Mouse (Mus musculus): Measurements from ENCODE around the gene Nim1k. TPM values are rescaled to one million over a fixed set of nuclear protein-coding genes. Genes with fewer than 3 reads are reported as not detected.

Nim1k gene
- polyA plus RNA-seq, 1 experiment from 2014 or later = 0.91 TPM

DNA sequence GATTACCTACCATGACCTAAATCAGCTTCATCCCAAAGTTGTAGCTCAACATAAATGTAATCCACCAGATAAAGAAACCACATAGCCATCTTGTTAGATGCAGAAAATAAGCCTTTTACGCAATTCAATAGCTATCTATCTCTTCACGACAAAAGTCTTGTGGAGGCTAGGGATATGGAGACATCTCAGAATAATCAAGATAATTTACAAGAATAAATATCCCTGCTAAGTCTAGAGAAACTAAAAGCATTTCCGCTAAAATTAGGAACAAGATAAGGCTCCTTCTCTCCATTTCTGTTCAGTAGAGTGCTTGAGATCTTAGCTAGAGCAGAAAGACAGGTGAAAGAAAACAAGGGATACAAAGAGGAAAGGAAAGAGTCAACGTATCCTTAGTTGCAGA, 8.8 kb downstream of the Nim1k start:
- no peak overlapping the region for H3K4me3 ChIP-seq (ENCODE audit: low read depth, low read length)
- H3K36me3 ChIP-seq (ENCODE audit: insufficient read depth) = no peaks in the 10 kb centered on the region
- TF ChIP-seq CTCF (IDR thresholded peaks at IDR 0.05; ENCODE audit: low read depth) = no peak
- ATAC-seq (ENCODE audit: insufficient read depth) (no peak), DNase-seq (no peak)
- no peak overlapping the region for H3K4me2 ChIP-seq
- no peaks in the 10 kb centered on the region for H3K27me3 ChIP-seq (ENCODE audit: insufficient read depth, low read length)
- H3K27ac ChIP-seq (ENCODE audit: low read depth) = no peak overlapping the region
- H3K4me1 ChIP-seq (ENCODE audit: insufficient read depth) = no peaks in the 10 kb centered on the region
- 77% methylated on average over 4 of the region's 4 CpGs for WGBS
- H3K9me3 ChIP-seq (ENCODE audit: low read depth, low read length) = no peaks in the 10 kb centered on the region
- no peak overlapping the region for H3K9ac ChIP-seq

DNA sequence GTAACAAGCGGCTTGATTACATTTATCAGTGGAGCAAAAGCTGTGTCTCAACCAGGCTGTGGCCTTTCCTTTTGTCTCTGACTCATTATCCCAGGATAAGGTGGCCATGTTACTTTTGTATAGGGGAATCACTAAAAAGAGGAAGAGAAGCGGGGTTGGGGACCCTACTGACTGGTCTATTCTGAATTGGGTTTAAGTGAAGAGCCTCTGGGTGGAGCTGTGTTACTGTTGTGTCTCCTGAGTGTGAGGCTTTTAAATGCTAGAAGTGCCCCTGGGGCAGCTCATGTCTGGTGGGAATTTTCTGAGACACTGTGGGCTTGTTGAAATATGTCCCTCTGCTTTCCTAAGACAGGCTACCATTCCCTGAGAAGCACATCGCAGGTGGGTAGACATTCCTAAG, 12.2 kb downstream of the Nim1k start:
- no peak for TF ChIP-seq CTCF (IDR thresholded peaks at IDR 0.05; ENCODE audit: low read depth)
- Histone ChIP-seq H3K27me3 (ENCODE audit: insufficient read depth, low read length) (no peaks in the 10 kb centered on the region), H3K36me3 (ENCODE audit: insufficient read depth) (no peaks in the 10 kb centered on the region), H3K9ac (no peak overlapping the region), H3K4me3 (ENCODE audit: low read depth, low read length) (no peak overlapping the region), H3K4me2 (no peak overlapping the region), H3K4me1 (ENCODE audit: insufficient read depth) (no peaks in the 10 kb centered on the region), H3K27ac (ENCODE audit: low read depth) (no peak overlapping the region), H3K9me3 (ENCODE audit: low read depth, low read length) (no peaks in the 10 kb centered on the region)
- ATAC-seq (ENCODE audit: insufficient read depth) (no peak), DNase-seq (no peak)
- 70% methylated on average over 3 of the region's 3 CpGs for WGBS

DNA sequence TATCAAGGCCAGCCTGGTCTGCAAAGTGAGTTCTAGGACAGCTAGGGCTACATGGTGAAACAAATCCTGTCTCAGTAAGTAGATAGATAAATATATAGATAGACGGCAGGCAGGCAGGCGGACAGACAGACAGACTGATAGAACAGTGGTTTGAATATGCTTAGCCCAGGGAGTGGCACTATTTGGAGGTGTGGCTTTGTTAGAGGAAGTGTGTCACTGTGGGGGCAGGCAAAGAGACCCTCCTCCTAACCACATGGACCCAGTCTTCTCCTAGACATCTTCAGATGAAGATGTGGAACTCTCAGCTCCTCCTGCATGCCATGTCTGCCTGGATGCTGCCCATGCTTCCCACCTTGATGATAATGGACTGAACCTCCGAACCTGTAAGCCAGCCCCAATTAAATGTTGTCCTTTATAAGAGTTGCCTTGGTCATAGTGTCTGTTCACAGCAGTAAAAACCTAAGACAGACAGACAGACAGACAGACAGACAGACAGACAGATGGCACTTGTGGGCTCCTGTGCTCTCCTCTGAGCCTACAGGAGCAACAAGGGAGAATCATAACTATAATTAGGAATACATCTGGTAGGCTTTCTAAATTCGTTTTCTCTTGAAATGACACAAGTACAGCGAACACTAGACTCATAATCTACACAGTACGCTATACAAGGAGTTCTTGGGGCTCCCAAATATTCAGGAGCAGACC, 12.8 kb downstream of the Nim1k start:
- ATAC-seq (ENCODE audit: insufficient read depth) (no peak), DNase-seq (no peak)
- Histone ChIP-seq H3K36me3 (ENCODE audit: insufficient read depth) (no peaks in the 10 kb centered on the region), H3K4me1 (ENCODE audit: insufficient read depth) (no peaks in the 10 kb centered on the region), H3K9me3 (ENCODE audit: low read depth, low read length) (no peaks in the 10 kb centered on the region), H3K4me3 (ENCODE audit: low read depth, low read length) (no peak overlapping the region), H3K4me2 (no peak overlapping the region), H3K9ac (no peak overlapping the region), H3K27me3 (ENCODE audit: insufficient read depth, low read length) (no peaks in the 10 kb centered on the region), H3K27ac (ENCODE audit: low read depth) (no peak overlapping the region)
- WGBS = 83% methylated on average over 6 of the region's 6 CpGs
- no peak for TF ChIP-seq CTCF (IDR thresholded peaks at IDR 0.05; ENCODE audit: low read depth)

DNA sequence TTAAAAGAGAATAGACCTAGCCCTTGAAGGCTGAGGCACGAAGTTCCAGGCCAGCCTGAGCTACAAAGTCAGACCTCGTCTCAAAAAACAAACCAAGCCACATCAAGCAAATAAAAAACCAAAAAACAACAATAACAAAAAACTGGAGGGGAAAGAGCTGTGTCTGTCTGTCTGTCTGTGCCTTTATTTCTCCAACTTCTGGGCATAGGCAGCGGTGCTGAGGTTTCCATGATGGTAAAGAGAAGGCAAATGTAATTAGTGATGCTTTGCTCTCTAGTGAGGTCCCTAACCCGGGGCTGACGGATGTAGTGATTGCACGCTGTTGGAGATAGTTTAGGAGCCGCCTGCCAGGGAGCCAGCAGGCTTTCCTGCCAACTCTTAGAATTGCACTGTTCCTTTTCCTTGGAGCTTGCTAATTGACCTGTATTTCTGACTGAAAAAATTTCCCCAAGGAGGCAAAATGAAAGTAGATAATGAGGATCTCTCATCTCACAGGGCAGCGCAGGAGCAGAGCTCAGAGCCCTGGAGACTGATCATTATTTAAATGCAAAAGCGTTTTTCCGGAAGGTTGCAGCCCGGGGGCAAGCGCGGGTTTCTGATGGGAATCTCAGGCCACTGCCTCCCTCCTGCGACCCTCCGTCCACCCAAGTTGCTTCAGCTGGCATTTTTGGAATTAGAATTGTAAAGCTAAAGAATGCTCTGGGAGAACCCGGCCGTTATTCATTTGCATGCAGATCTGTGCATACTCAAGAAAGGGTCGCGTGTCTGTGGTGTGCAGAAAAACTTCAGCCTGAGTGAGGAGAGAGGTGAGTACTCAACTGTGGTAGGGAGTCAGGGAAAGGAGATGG, 14.1 kb downstream of the Nim1k start:
- Histone ChIP-seq H3K4me1 (ENCODE audit: insufficient read depth) (no peaks in the 10 kb centered on the region), H3K27me3 (ENCODE audit: insufficient read depth, low read length) (no peaks in the 10 kb centered on the region), H3K9me3 (ENCODE audit: low read depth, low read length) (no peaks in the 10 kb centered on the region), H3K27ac (ENCODE audit: low read depth) (no peak overlapping the region), H3K4me3 (ENCODE audit: low read depth, low read length) (peak overlapping the region; percentile 14; the same call in 1 of the 2 replicates), H3K36me3 (ENCODE audit: insufficient read depth) (no peaks in the 10 kb centered on the region), H3K9ac (peak overlapping the region; percentile 33), H3K4me2 (peak overlapping the region; percentile 56)
- WGBS = 12% methylated on average over 19 of the region's 19 CpGs
- DNase-seq = peak; percentile 29
- no peak for TF ChIP-seq CTCF (IDR thresholded peaks at IDR 0.05; ENCODE audit: low read depth)
- ATAC-seq (ENCODE audit: insufficient read depth) = no peak

DNA sequence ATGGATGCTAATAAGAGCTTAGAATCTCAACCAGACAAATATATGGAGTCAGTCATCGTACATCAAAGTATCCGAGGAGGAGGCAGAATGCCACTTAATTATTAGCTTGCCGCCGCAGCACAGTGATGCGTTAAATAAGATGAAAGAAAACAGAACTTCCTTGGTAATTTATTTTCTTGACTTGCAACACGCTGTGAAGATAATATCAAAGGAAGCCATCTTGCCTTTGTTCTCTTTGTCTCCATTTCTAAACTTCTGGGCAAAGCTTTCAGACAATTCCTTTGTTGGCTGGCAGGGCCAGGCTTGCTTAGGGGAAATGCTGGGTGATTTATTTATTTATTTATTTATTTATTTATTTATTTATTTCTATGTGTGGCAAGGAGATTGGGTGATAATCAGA, 24.2 kb downstream of the Nim1k start:
- Histone ChIP-seq H3K27ac (ENCODE audit: low read depth) (no peak overlapping the region), H3K4me1 (ENCODE audit: insufficient read depth) (no peaks in the 10 kb centered on the region), H3K36me3 (ENCODE audit: insufficient read depth) (no peaks in the 10 kb centered on the region), H3K4me2 (no peak overlapping the region), H3K9me3 (ENCODE audit: low read depth, low read length) (no peaks in the 10 kb centered on the region), H3K27me3 (ENCODE audit: insufficient read depth, low read length) (no peaks in the 10 kb centered on the region), H3K4me3 (ENCODE audit: low read depth, low read length) (no peak overlapping the region), H3K9ac (no peak overlapping the region)
- ATAC-seq (ENCODE audit: insufficient read depth) (no peak), DNase-seq (no peak)
- WGBS = 70% methylated on average over 6 of the region's 6 CpGs
- no peak for TF ChIP-seq CTCF (IDR thresholded peaks at IDR 0.05; ENCODE audit: low read depth)

DNA sequence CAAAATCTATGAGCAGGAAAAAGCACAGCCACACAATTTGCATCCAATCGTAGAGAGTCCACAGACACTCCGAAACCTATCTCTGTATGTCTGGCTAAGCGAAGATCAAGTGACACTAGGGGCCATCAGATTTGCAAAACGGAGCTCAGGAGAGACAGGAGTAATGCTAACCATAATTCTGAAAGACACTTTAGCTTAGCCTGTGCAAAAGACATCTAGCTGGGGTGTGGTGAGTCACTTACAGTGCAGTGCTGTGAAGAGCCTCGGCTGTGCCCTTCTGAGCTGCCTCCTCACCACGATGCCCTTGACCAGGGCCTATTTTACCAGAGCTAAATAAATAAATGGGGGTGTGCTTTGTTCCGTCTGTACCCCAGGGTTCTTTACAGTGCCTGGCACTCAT, 26.3 kb downstream of the Nim1k start:
- no peak for TF ChIP-seq CTCF (IDR thresholded peaks at IDR 0.05; ENCODE audit: low read depth)
- H3K4me2 ChIP-seq = no peak overlapping the region
- H3K4me1 ChIP-seq (ENCODE audit: insufficient read depth) = no peaks in the 10 kb centered on the region
- H3K27ac ChIP-seq (ENCODE audit: low read depth) = no peak overlapping the region
- H3K36me3 ChIP-seq (ENCODE audit: insufficient read depth) = no peaks in the 10 kb centered on the region
- no peaks in the 10 kb centered on the region for H3K27me3 ChIP-seq (ENCODE audit: insufficient read depth, low read length)
- WGBS = 76% methylated on average over 7 of the region's 7 CpGs
- DNase-seq = no peak
- no peak overlapping the region for H3K4me3 ChIP-seq (ENCODE audit: low read depth, low read length)
- no peak for ATAC-seq (ENCODE audit: insufficient read depth)
- no peak overlapping the region for H3K9ac ChIP-seq
- H3K9me3 ChIP-seq (ENCODE audit: low read depth, low read length) = no peaks in the 10 kb centered on the region

All from lung, embryonic 14.5 days (tissue).